Mouse (Mus musculus): ENCODE results near the gene Cdc42ep5. TPM values are rescaled to one million over a fixed set of nuclear protein-coding genes. Genes with fewer than 3 reads are reported as not detected.
"Not testable (repeated sequence)": the region's sequence is repeated elsewhere in the genome, so short reads cannot be mapped to it uniquely, and the experiment has no call there.

The Cdc42ep5 gene
- polyA plus RNA-seq, 1 experiment, result 23.5 TPM

DNA sequence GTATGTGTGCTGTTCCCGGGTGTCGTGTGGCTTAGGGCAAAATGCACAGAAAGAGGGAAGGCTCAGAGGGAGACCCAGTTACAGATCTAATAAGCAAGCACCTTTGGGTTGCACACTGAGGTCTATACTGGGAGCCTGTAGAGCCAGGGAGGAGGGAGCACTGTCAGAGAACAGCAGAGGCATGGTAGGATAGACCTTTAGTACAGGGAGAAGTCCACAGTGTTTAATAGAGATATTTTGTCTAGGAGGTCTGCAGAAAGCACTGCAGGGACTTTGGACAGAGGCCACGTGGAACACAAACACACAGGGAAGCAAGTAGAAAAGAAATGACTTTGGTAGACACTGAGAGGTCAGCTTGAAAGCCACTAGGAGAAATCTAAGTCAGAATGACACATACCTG, 626 bp upstream of the Cdc42ep5 start:
- Histone ChIP-seq H3K36me3 (ENCODE audit: control insufficient read depth, insufficient read depth, low read length) (no peaks in the 10 kb centered on the region), H3K4me3 (ENCODE audit: insufficient read depth, low read depth, low read length) (peak overlapping the region; percentile 6; the same call in 1 of the 2 replicates), H3K27me3 (replicated peaks; ENCODE audit: control insufficient read depth, insufficient read depth, low read length) (no peaks in the 10 kb centered on the region), H3K4me1 (ENCODE audit: control insufficient read depth, insufficient read depth, low read length) (peaks cover 11% of the 10 kb centered on the region), H3K27ac (ENCODE audit: insufficient read depth, low read depth, low read length) (peak overlapping the region; percentile 2; the same call in 1 of the 2 replicates)
- TF ChIP-seq POLR2A (IDR thresholded peaks at IDR 0.05; ENCODE audit: low read depth, low read length) (no peak), CTCF (conservative IDR thresholded peaks at IDR 0.05; ENCODE audit: insufficient read depth, insufficient read length, low read depth, low read length) (no peak)
- WGBS, result 14% methylated on average over 3 of the region's 3 CpGs
- DNase-seq, result peak; percentile 72

DNA sequence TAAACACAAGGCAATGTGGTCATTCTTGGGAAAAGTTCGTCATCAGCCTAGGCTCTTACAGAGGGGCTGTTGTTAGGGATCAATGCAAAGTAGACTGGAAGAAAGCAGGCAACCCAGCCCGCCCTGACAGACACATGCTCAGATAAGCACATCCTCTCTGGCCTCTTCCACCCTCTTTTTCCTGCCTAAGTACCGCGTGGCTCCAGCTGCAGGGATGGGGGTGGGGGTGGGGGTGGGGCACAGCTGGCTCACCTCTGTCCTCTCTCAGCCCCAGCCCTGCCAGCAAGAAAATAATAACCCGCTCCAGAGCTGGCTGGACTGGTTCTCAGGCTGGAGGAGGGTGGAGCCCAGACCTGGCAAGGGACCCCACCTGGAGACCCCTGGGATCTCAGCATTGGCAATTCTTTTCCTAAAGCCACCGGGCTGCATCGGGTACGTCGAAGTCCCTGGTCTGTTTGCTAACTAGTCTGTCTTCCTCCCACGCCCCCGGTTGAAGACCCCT, 1.0 kb downstream of the Cdc42ep5 start:
- peak; percentile 34 for DNase-seq
- no peaks in the 10 kb centered on the region for H3K36me3 ChIP-seq (ENCODE audit: control insufficient read depth, insufficient read depth, low read length)
- H3K4me1 ChIP-seq (ENCODE audit: control insufficient read depth, insufficient read depth, low read length), result peaks cover 11% of the 10 kb centered on the region
- H3K27ac ChIP-seq (ENCODE audit: insufficient read depth, low read depth, low read length), result peak overlapping the region; percentile 81
- 1% methylated on average over 11 of the region's 11 CpGs for WGBS
- TF ChIP-seq CTCF (conservative IDR thresholded peaks at IDR 0.05; ENCODE audit: insufficient read depth, insufficient read length, low read depth, low read length) (no peak), POLR2A (IDR thresholded peaks at IDR 0.05; ENCODE audit: low read depth, low read length) (no peak)
- no peaks in the 10 kb centered on the region for H3K27me3 ChIP-seq (replicated peaks; ENCODE audit: control insufficient read depth, insufficient read depth, low read length)
- peak overlapping the region; percentile 62 for H3K4me3 ChIP-seq (ENCODE audit: insufficient read depth, low read depth, low read length)

DNA sequence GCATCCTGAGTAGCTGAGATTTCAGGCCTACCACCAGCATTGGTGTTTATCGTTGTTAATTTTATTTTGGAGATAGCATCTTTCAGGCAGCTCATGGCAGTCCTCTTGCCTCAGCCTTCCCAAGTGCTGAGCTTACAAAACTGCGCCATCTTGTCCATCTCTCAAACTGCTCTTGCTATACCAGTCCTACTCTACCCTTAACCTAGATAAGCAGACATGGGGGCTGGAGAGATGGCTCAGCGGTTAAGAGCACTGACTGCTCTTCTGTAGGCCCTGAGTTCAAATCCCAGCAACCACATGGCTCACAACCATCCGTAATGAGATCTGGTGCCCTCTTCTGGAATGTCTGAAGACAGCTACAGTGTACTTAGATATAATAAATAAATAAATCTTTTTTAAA, 3.1 kb downstream of the Cdc42ep5 start:
- H3K27ac ChIP-seq (ENCODE audit: insufficient read depth, low read depth, low read length); DNase-seq; H3K4me3 ChIP-seq (ENCODE audit: insufficient read depth, low read depth, low read length); H3K27me3 ChIP-seq (replicated peaks; ENCODE audit: control insufficient read depth, insufficient read depth, low read length); H3K36me3 ChIP-seq (ENCODE audit: control insufficient read depth, insufficient read depth, low read length): not testable (repeated sequence)
- peaks cover 11% of the 10 kb centered on the region for H3K4me1 ChIP-seq (ENCODE audit: control insufficient read depth, insufficient read depth, low read length)
- 95% methylated on average over 4 of the region's 4 CpGs for WGBS

GRCm38 (mm10) chr7:4154976-4155375, 9.7 kb downstream of the Cdc42ep5 start:
- no peak for DNase-seq
- Histone ChIP-seq H3K27ac (ENCODE audit: insufficient read depth, low read depth, low read length) (no peak overlapping the region), H3K4me3 (ENCODE audit: insufficient read depth, low read depth, low read length) (no peak overlapping the region), H3K36me3 (ENCODE audit: control insufficient read depth, insufficient read depth, low read length) (no peaks in the 10 kb centered on the region), H3K4me1 (ENCODE audit: control insufficient read depth, insufficient read depth, low read length) (no peaks in the 10 kb centered on the region), H3K27me3 (replicated peaks; ENCODE audit: control insufficient read depth, insufficient read depth, low read length) (no peaks in the 10 kb centered on the region)
- WGBS, result 67% methylated on average over 4 of the region's 4 CpGs
- no peak for TF ChIP-seq CTCF (conservative IDR thresholded peaks at IDR 0.05; ENCODE audit: insufficient read depth, insufficient read length, low read depth, low read length)
- no peak for TF ChIP-seq POLR2A (IDR thresholded peaks at IDR 0.05; ENCODE audit: low read depth, low read length)

DNA sequence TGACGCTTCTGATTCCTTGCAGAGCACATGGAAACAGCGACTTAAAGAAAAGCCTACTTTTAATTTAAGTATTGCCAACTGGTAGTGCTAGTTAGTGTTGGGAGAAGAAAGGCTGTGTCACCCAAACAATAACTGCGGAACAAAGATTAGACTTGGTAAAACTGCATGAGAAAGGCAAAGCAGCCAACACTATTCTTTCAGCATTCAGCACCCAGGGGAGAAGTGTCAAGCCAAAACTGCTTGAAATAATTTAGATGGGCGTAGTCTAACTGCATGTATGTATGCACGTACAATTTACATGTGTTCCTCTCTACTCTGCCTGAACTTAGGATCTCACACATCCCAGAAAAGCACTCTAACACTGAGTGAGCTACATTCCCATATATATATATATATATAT, 10.3 kb downstream of the Cdc42ep5 start:
- TF ChIP-seq CTCF (conservative IDR thresholded peaks at IDR 0.05; ENCODE audit: insufficient read depth, insufficient read length, low read depth, low read length), result no peak
- TF ChIP-seq POLR2A (IDR thresholded peaks at IDR 0.05; ENCODE audit: low read depth, low read length), result no peak
- no peaks in the 10 kb centered on the region for H3K27me3 ChIP-seq (replicated peaks; ENCODE audit: control insufficient read depth, insufficient read depth, low read length)
- no peaks in the 10 kb centered on the region for H3K4me1 ChIP-seq (ENCODE audit: control insufficient read depth, insufficient read depth, low read length)
- H3K4me3 ChIP-seq (ENCODE audit: insufficient read depth, low read depth, low read length), result no peak overlapping the region
- WGBS, result 89% methylated on average over 5 of the region's 5 CpGs
- no peaks in the 10 kb centered on the region for H3K36me3 ChIP-seq (ENCODE audit: control insufficient read depth, insufficient read depth, low read length)
- H3K27ac ChIP-seq (ENCODE audit: insufficient read depth, low read depth, low read length), result no peak overlapping the region
- DNase-seq, result no peak

DNA sequence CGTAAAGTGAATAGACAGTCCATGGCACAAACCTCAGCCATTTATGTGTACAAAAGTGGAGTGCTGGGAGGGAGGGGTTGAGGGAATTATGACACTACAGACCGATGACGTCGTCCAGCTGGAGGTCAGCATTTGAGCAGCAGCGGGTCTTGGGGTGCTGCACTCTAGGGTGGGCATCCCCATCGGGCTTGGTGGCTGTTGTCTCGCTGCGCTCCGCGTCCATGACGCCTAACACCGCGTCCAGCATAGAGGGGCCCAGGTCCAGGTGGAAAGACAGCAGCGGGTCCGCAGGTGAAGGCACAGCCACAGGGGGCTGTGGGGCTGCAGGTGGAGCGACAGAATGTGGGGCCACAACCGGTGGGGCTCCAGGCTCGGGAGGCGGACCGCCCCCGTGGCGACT, 13.4 kb downstream of the Cdc42ep5 start:
- Histone ChIP-seq H3K27me3 (replicated peaks; ENCODE audit: control insufficient read depth, insufficient read depth, low read length) (no peaks in the 10 kb centered on the region), H3K4me3 (ENCODE audit: insufficient read depth, low read depth, low read length) (no peak overlapping the region), H3K4me1 (ENCODE audit: control insufficient read depth, insufficient read depth, low read length) (peaks cover 9% of the 10 kb centered on the region; the same call in 1 of the 2 replicates), H3K27ac (ENCODE audit: insufficient read depth, low read depth, low read length) (no peak overlapping the region), H3K36me3 (ENCODE audit: control insufficient read depth, insufficient read depth, low read length) (no peaks in the 10 kb centered on the region)
- WGBS, result 44% methylated on average over 22 of the region's 22 CpGs
- no peak for TF ChIP-seq CTCF (conservative IDR thresholded peaks at IDR 0.05; ENCODE audit: insufficient read depth, insufficient read length, low read depth, low read length)
- no peak for TF ChIP-seq POLR2A (IDR thresholded peaks at IDR 0.05; ENCODE audit: low read depth, low read length)
- DNase-seq, result no peak

- DNase-seq, result peak; percentile 93
- Histone ChIP-seq H3K36me3 (ENCODE audit: control insufficient read depth, insufficient read depth, low read length) (no peaks in the 10 kb centered on the region), H3K4me3 (ENCODE audit: insufficient read depth, low read depth, low read length) (peak overlapping the region; percentile 64), H3K27me3 (replicated peaks; ENCODE audit: control insufficient read depth, insufficient read depth, low read length) (no peaks in the 10 kb centered on the region), H3K27ac (ENCODE audit: insufficient read depth, low read depth, low read length) (peak overlapping the region; percentile 98; the same call in 1 of the 2 replicates), H3K4me1 (ENCODE audit: control insufficient read depth, insufficient read depth, low read length) (peaks cover 9% of the 10 kb centered on the region; the same call in 1 of the 2 replicates)
- TF ChIP-seq POLR2A (IDR thresholded peaks at IDR 0.05; ENCODE audit: low read depth, low read length), result no peak
- no peak for TF ChIP-seq CTCF (conservative IDR thresholded peaks at IDR 0.05; ENCODE audit: insufficient read depth, insufficient read length, low read depth, low read length)
- WGBS, result 17% methylated on average over 14 of the region's 14 CpGs
These were observed 13.8 kb downstream of the Cdc42ep5 start for GRCm38 (mm10) chr7:4150811-4151221.

Data from kidney, adult 2 months (tissue).